Mouse (Mus musculus): Measurements from ENCODE around the gene Ccser1.
"Not testable (repeated sequence)": the region's sequence is repeated elsewhere in the genome, so short reads cannot be mapped to it uniquely, and the experiment has no call there.

The Ccser1 gene

DNA sequence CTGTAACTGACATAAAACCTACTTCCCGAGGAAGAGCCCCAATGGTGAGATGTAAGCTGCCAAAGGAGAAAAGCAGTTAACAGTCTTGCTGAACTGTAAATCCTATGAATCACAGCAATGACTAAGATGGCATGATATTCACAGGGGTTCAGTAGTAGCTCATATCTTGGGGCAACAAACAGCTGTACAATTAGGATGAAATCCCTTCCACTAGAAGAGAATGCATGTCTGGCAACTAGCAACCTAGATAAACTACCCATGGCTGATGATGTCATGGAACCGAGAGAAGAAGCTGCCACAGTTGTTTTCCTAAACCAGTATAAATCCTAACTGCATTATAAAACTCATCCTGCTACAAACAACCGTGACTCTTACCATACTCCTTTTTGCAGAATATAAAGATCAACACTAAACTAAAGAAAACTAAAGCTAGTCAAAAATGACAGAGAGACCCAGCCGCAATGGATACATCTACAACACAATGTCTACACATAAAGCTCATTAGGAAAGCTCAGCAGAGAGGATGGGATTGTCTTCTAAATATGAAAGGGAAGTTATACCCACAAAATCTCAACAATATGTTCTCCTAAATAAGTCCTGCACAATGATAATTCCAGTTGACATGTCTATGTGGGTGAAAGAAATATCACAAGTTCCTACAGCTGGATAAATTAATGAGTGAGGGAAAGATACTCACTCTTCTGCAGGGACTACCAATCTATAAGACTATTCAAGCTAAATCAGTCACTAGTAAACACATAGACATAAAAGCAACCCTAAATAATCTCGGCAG lies 550.2 kb downstream of the Ccser1 start:
- DNase-seq: no peak

DNA sequence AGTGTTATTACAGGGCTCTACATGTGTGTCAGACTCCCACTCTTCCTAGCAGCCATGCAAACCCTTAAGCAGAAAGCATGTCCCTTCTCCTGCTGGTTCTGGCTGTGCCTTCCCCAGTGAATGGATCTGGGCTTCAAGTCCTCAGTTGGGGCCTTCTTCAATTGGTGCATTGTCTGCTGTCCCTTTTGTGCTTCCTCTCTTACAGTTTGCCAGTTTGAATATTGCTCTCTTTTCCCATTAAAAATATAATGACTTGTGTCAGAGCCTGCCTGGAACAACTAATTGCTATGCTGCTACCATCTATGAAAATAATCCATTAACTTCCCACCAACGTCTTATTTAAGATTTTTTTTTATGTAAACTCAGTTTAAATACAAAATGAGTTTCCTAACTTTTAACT lies 566.2 kb downstream of the Ccser1 start:
- no peak for DNase-seq

DNA sequence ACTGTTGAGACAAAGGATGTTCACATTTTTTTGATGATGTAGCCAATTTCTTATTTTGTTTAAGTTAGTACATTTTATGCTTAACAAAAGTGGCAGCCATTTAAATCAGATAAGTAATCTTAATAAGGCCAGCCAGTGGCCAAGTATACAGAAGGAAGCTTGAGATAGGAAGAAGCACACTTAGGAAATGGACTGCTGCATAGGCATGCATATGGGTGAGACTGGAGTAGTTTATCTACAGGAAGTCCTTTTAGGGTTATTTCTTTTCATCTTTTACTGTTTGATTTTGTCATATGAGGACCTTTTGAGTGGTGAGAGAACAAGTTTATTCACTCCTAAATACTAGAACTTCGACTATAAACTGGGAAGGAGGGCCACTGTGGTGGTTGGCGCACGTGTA lies 582.0 kb downstream of the Ccser1 start:
- DNase-seq: no peak

DNA sequence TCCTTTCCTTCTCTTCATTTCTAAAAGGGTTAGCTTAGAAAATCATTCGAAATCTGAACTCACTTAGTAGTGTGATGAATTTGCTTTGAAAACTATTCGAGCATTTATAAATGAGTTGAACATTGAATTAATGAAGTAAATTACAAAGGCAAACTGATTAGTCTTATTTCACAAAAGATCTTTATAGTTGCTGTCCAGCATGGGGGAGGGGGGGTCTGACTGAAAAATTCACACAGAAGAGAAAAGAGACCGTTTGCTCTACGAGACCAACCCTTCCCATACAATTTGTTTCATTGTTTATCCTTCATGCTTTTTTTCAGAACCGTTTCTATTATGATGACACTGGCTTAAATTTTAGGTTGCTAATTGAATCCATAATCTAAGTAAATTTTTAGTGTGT lies 583.3 kb downstream of the Ccser1 start:
- DNase-seq: no peak

DNA sequence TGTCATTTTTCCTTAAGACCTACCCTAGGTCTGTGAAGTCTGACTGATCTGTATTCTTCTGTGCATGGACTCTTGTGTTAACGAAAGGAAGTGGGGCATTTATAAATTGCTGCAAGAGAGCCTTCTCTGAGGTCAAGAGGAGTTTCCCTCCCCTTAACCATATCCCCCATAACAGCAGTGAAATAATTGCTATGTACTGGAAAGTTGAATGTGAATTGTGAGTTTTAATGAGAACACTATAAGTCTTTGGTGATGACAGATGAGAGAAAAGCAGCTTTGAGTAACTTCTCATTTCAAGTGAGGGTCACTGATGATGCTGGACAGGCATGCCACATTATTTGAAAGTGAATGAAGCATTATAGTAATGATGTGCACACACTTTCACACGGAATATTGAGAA lies 585.7 kb downstream of the Ccser1 start:
- no peak for DNase-seq

DNA sequence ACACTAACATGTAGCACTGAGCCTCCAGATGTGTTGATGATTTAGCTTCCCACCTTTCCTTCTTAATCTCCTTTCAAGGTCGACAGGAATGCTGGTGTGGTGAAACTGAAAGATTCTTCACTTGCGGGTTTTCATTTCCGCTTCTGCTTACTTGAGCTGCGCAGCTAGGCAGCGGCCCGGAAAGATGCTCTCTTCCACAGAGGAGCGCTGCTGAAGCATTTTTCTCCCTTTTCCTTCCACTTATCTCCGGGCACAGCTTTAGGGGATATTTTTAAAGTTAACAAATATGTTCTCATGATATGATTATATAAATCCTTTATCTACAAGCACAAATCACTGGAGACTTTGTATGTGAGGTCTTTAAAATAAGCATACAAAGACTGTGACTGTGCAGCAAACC lies 587.0 kb downstream of the Ccser1 start:
- DNase-seq: no peak

DNA sequence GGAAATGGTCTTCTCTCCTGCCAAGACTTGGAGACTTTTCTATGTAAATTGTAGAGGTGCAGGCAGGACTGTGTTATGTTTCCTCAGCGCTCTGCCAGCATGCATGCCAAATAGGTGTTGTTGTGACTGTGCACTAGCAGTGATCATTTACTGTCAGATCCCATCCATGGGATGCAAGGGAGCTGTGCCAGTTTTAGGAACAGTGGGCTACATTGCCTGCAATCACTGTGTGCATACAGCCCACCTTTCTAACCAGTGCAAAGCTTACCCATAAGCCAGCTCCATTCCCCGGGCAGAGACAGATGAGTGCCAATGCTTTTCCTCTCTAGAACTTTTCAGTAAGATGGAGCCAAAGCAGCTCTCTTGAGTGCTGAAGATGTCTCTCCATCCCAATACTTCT lies 606.6 kb downstream of the Ccser1 start:
- no peak for DNase-seq

DNA sequence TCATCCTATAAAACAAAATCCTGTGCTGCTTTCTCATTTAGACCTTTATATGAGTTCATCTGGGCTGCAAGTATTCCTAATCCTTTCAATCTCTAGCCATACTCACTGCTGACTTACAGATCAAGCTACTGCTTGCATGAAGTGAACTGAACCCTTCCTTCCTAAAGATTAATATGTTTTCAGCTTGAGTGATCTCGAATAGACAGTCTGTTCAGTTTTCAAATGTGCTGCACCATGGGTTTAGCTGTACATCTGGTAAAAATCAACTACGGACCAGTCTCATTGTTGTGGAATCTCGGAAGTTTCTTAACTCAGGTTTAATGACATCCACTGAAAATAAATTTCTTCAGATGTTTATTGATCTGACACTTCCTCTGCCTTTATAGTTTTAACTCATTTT lies 620.8 kb downstream of the Ccser1 start:
- DNase-seq: no peak

DNA sequence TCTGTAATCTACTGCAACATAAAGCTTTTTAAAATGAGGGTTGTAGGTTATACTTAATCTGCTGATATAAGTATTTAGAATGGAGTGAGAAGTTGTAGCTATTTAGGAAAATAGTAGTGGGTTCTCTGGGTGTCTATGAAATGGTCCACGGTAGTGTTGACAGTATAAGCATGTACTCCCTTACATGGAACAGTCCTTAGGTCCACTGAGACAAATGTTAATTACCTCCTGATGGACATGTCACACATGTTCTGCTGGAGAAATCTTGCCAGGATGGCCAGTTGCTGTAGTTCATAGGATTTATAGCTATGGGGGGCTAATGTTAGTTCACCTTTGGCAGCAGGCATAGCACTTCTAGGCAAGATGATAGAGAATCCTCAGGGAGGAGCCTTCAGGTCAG lies 625.4 kb downstream of the Ccser1 start:
- DNase-seq: no peak

DNA sequence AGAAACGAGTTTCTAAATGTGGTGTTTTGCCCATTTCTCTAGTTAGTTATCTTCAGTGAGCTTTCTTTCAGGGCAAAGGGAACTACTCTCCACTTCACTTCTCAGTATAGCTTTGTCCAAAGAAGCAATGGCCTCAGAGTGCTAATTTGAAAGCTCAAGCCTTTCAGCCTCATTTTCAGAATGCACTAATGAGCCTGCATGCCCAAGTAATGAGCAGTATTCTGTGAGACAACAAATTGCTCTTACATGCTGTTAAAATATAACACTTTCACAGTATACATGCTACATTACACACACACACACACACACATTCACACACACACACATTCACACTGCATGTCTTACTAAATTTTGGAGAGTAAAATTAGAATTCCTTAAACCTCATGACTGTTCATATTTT lies 637.6 kb downstream of the Ccser1 start:
- DNase-seq: no peak

DNA sequence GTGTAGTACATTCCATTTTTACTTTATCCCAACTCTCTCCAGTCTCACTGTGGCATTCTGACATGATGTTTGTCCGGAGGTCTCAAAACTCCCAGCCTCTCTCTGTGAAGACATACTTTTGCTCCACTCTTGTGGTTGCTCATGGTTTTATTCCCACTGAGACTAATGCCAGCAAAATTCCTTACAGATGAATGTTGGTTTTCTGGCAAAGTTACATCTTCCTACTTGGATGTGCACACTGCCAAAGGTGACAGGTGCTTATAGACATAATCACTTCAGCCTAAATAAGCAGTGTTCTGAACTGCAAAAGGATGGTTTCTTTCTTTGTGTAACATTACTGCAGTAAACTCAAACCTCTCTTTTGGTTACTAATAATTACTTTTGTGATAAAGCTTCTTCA lies 696.2 kb downstream of the Ccser1 start:
- no peak for DNase-seq

DNA sequence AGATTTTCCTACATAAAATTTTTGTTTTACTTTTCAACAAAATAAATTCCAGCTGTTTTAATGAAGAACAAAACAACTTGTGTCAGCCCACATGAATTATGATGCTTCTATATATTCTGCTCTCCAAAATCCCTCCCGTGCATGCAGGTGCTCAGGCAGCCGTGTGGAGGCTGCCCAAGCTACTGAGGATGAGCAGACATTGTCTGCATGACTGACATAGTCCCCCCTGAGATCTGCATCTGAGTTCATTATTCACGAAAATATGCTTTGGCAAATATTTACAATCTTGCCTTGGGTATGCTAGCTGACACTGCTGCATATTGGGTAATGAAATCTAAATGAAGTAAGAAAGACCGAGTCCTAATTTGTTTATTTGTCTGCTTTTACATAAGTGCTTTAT lies 718.1 kb downstream of the Ccser1 start:
- DNase-seq: no peak

DNA sequence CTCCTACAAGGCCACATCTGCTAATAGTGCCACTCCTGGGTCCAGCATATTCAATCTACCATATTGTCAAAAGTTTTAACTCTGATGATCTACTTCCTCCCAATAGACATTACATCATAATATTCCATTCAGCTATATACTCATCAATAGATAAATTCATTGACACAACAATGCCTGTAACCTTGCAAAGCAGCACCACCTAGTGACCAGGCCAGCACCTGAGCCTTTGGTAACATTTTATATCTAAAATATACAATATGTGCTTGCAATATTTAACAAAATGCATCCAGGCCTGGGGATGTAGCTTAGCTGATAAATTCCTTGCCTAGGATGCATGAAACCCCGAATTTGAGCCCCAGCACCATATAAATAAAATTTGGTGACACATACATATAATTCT lies 722.6 kb downstream of the Ccser1 start:
- no peak for DNase-seq

DNA sequence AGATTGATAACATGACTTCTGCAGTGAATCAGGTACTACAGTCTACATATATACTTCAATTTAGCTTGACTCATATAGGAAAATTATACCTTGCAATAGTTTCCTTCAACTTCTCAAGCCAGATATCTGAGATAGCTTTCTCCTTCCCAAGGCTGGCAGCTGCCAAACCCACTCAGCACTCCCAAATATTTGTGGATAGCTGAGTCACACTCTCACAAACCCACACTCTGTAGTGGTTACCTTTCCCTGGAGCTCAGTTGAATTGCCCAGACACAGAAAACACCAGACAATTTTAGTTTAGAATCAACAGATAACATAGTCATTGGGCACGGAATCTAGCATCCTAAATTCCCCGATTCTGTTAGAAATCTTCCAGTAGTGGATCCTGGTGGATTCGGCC lies 732.8 kb downstream of the Ccser1 start:
- no peak for DNase-seq

DNA sequence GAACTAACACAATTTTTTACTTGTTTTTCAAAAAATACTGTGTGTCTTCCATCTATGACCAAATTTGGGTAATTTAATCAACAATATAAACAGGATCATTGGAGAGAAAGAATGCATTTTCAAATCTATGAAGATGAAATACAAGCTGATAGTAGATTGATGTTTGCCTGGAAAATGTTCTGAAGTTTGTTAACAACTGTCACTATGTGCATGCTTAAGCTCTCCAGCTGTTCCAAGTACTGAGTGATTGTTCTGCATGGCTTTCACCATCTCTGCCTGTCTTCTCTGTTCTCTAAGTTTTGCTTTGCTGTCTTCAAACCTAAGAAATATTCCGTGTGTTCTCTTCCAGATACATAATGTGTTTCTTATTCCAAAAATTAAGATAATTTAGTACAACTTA lies 751.5 kb downstream of the Ccser1 start:
- no peak for DNase-seq

DNA sequence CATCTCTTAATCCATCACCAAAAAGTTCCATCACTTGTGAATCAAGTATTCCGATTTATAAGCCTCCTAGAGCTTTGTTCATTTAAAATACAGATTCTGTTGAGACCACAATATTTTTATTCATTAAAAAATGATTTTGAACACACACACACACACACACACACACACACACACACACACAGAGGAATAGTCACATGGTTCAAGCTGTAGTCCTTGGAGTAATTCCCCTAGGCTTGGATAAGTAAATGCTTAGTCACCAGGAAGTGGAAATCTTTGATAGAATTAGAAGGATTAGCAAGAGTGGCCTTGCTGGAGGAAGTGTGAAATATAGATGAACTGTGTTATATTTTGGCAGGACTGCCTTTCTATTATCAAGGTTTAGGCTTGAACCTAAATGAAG lies 756.5 kb downstream of the Ccser1 start:
- DNase-seq: no peak

DNA sequence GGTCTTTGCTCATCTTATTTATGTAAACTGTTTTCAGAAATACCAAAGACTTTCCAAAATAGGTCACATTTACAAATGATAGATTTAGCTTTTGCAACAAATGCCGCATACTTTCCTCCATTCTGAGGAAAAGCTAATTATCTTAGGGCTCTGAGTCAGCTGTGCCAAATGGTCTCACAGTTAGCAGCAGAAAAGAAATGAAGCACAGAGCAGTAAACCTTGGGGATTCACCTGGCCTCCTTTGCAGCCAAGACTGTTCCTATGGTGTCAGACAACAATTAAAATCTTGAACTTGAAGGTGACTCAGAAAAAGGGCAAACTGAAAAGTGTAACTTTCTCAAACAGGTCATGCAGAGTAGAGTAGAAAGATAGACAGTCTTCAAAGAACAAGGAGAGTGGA lies 759.1 kb downstream of the Ccser1 start:
- peak; percentile 24 for DNase-seq

DNA sequence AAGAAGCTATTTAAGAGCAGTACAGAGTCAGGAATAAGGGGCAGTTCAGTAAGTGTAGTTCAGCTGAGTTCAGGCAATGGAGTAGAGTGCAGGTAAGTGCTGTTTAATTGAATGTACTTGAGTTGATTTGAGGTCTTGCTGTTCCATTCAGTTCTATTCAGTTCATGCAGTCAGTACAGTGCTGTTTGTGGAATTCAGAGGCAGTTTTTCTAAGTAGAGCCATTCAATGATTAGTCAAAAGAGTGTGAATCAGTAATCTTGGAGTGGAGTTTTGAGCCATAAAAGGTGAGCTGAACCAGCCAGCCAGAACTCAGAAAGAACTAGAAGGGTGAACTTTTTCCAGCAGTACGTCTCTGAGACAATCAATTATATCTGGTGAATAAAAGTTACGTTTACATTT lies 773.6 kb downstream of the Ccser1 start:
- DNase-seq: no peak

DNA sequence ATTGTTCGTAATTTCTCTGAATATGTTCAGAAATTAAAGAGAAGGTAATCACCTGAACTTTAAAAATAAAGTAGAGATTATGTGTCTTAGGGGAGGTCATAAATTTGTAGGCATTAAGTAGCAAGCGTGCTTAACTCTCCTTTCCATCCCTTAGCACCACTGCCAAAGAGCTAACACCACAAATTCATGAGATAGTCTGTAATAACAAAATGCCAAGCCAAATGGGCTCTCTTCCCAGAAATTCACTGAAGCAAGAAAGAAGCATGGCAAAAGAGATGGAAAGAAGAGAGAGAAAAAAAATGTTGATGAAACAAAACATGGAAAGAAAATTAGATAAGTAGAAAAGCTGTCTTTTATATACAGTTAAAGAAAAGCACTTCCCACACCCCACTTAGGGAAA lies 796.8 kb downstream of the Ccser1 start:
- peak; percentile 63 for DNase-seq

DNA sequence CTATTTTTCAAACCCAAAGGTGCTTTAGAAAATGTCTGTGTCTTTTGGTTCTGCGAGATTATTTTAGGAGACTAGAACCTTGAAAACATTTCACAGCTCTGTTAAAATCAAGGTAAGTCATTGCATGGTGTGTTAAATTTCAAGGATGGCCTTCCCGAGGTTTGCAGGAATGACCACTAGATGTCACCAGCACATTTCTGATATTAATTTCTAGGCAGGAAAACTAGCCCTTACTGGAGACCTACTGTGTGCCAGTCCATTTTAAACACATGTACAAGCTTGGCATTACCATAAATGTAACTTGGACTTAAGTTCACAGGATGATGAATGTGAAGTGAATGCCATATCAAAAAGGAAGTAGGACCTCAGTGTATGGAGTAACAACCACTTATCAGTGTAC lies 798.3 kb downstream of the Ccser1 start:
- no peak for DNase-seq

DNA sequence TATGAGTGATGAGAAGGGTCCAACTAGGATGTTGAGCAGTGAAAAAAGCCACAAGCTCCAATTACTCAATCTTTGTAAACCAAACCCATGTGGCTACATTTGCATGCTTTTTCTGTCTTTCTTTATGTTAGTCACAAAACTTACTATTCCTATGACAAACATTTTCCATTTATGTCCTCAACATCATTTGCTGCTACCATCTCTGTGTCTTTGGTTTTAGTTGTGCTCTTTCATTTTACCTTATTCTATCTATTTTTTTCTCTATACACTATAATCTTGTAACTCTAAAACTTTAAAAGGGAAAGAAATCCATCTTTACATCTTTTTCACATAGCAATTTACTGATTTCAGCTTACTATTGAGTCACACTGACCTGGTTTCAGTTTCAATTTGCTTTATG lies 834.2 kb downstream of the Ccser1 start:
- DNase-seq: no peak

DNA sequence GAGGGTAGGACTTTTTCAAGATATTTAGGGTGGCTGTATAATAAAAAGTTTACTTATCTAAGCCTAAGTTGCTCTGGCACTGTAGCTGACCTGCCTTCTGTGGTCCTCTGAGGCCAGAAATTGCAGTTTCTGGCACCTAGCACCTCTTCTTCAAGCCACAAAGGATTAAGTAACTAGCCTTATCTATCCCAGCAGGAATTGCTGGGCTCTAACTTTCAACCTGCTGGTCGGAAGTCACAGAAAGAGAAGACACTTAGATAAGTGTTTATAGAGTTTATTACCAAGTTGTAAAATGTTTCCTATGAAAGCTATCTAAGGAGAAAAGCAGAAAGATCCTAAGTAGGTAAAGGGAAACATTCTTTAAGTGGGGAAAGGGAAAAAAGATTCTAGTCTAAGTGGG lies 864.3 kb downstream of the Ccser1 start:
- no peak for DNase-seq

DNA sequence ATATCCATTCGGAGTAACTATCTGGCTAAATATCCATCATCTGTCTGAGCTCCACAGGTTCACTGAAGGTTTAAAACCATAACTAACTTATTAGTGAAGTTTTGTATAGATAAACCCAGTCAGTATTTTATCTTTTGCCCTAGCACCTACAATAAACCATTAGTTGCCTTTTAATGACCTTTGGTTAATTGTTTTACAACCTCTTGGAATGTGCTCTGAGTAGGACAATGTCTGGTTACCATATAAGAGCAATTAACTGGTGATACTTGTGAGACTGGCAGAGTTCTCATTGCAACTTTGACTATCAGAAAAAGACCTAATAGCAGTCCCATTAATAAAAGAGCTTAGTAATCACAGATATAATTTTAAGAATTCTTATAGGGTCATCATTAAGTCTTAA lies 864.9 kb downstream of the Ccser1 start:
- not testable (repeated sequence) for DNase-seq

DNA sequence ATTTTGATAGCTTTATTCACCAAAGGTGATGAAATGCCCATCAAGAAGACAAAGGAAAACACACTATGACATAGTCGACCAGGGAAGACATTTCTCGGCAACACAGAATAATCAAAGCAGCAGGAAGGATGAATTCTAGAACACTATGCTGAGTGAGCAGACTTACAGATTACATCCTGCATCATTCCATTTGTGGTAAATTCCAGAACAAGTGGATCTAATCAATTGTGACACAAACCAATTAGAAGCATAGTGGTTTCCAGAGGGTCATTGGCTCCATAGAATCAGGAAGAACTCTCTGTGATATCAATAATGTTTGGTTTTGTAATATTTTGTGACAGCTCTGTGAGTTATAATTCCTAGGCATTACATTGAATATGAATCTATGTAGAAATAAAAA lies 875.2 kb downstream of the Ccser1 start:
- no peak for DNase-seq

DNA sequence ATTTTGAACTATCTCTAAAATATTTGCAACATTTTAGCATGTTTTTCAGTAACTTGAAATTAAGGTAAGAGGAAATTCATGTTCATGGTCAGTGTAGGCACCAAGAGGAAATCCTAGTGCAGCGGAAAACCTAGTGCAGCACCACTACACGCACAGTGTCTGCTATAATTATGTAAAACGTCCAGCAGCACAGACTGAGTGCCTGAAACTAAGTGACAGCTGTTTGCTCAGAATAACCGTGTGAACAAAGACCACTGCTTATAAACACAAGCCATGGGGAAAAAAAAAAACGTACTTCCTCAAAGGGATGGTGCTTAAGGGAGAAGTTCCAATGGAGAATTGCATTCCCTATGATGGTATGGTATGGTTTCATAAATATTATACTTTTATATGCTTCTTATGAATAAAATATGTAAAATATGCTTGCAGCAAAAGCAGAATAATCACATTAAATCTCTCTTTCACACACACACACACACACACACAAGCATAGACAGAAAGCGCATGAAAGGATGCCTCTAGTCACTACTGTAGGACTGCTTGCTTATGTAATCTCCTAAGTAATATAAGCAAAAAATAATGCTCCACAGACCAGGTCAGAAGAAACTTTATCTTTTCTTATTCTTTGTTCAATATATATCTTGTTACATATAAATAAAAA lies 886.4 kb downstream of the Ccser1 start:
- no peak for DNase-seq

All from cerebellum, adult 9-11 months (tissue).